Mouse (Mus musculus) kidney, postnatal 25 days (tissue): ENCODE data around the gene Dennd1b.

Source experiments
- DNase-seq, 2 experiments: peaks; one replicate each; pipeline ENCODE4 v3.0.0; 2021; ENCODE audit warnings: mixed read lengths in 2 of 2

Dennd1b gene

GRCm38 (mm10) chr1:139203026-139203425, 239.8 kb downstream of the Dennd1b start:
- no peak for DNase-seq

GRCm38 (mm10) chr1:139206259-139206658, 243.0 kb downstream of the Dennd1b start:
- DNase-seq, result no peak

GRCm38 (mm10) chr1:139209796-139210195, 246.6 kb downstream of the Dennd1b start:
- no peak for DNase-seq

GRCm38 (mm10) chr1:139210505-139210904, 247.3 kb downstream of the Dennd1b start:
- DNase-seq, result no peak

DNA sequence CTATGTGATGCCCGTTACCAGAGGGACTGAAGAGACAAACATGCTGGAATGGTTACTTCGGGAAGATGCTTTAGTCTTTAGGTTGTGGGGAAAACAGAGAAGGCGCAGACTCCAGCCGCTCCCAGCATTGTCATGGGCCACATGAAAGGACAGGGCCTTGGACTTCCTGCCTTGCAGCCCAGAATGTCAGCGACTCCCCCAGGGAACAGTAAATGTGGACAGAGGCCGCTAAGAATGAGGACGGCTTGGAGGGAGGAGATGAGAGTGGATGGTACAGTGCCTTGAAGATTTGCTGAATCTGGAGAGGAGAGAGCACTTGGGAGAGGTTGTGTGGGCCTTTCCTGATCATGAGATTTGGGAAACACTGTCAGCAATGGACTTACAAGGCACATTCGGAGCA, 252.1 kb downstream of the Dennd1b start:
- no peak for DNase-seq

DNA sequence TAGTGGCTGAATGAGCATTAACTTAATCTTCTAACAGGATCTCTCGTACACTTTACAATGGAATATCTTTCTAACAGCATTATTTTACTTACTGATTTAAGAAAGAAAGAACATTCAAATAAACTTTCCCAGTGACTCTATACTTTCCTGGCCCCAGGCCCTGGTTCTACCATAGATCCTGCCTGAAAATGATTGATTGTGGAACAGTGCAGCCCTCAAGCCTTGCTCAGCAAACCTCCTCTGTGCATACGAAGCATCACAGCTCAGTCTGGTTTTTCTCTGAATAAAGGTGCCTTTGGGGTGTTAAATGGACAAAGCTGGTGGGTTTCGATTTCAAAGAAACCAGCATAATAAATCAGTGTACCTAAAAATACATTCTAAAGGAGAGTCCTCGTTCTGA, 260.6 kb downstream of the Dennd1b start:
- no peak for DNase-seq

DNA sequence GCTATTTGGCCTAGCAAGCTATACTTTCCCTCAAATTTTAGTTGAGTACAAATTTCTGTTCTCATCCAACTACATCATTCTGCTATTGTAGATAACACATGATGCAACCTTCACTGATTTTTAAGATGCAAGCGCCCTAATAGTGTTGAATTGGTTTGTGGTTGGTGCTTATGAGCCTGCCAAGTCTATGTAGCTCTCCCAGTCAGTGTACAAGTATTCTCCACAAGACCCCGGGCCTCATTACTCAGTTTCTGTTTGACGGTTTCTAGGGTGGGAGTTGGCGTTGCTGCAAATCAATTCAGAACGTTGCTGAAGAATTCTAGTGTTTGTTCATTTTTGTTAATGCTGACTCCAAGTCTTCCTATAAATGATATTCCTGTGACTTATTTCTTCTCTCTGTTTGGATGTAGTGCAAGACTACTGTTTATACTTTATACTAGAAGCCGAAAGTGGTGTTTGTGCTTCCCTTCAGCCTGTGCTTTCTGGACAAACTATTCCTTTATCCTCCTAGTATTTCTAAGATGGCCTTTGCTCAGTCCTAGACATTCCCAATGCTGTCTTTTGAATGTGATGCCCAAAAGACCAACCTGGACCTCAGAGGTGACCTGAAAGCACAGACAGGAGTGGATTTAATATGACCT, 261.2 kb downstream of the Dennd1b start:
- no peak for DNase-seq
